In genomic region chr8:104105768-104106167, GRCm38 (mm10) we compare ENCODE assay signal across 16 mouse cellular contexts. TPM values are rescaled to one million over a fixed set of nuclear protein-coding genes. Genes with fewer than 3 reads are reported as not detected.
DNase-seq lines count a peak whose midpoint lies in the region; ATAC-seq lines count a peak whose summit lies in the region.
"Had no signal": no experiment of that assay in that cellular context is flagged by ENCODE, and none has a peak within 500 bp of the region (broad histone marks: within the 10 kb centered on the region; RNA-seq: fewer than 3 reads in every experiment).

No protein-coding gene starts in this region.

- H3K9ac ChIP-seq in heart, embryonic 14.5 days (ENCODE audit: low read length), result no peak overlapping the region
- H3K9ac ChIP-seq in intestine, embryonic 16.5 days (ENCODE audit: low read depth, low read length), result no peak overlapping the region
- H3K9ac ChIP-seq: hindbrain, embryonic 15.5 days; limb, embryonic 12.5 days; midbrain, embryonic 12.5 days had no signal

- no peaks in the 10 kb centered on the region for H3K27me3 ChIP-seq in heart, embryonic 14.5 days (ENCODE audit: control insufficient read depth, insufficient read depth, low read length)
- no peaks in the 10 kb centered on the region for H3K27me3 ChIP-seq in intestine, embryonic 16.5 days (replicated peaks; ENCODE audit: control insufficient read depth, insufficient read depth, low read length)
- H3K27me3 ChIP-seq: hindbrain, embryonic 15.5 days; limb, embryonic 12.5 days; midbrain, embryonic 12.5 days had no signal

- no peak for ATAC-seq in heart, embryonic 14.5 days (ENCODE audit: insufficient number of reproducible peaks, insufficient read depth, low FRiP score, low read depth)
- ATAC-seq in intestine, embryonic 16.5 days, result peak; percentile 53; the same call in 1 of the 2 replicates
- ATAC-seq in megakaryocyte-erythroid progenitor cell, adult 5-6 weeks (replicated peaks; ENCODE audit: low FRiP score, low TSS enrichment, poor library complexity, severe bottlenecking), result no peak

- peaks cover 7% of the 10 kb centered on the region; the same call in 1 of the 2 replicates for H3K36me3 ChIP-seq in heart, embryonic 14.5 days (ENCODE audit: control insufficient read depth, insufficient read depth, low read length)
- no peaks in the 10 kb centered on the region for H3K36me3 ChIP-seq in intestine, embryonic 16.5 days (ENCODE audit: control insufficient read depth, insufficient read depth, low read length)
- H3K36me3 ChIP-seq: embryonic facial prominence, embryonic 10.5 days; hindbrain, embryonic 15.5 days; limb, embryonic 12.5 days; midbrain, embryonic 12.5 days had no signal

- no peak for DNase-seq in heart, postnatal 10 days
- DNase-seq in kidney, postnatal 4 days, result peak; percentile 39 to 41
- no peak for DNase-seq in kidney, postnatal 14 days
- peak; percentile 24 for DNase-seq in ES-CJ7 (ENCODE audit: low read depth, low spot score)
- DNase-seq in cerebellum, adult 9-10 months, result no peak
- DNase-seq: adrenal gland, postnatal 25 days; cerebellum, postnatal 25 days; thymus, adult 18-20 months had no signal

- H3K9me3 ChIP-seq in heart, embryonic 14.5 days (ENCODE audit: control insufficient read depth, low read length), result no peaks in the 10 kb centered on the region
- H3K9me3 ChIP-seq in intestine, embryonic 16.5 days (ENCODE audit: control insufficient read depth, low read length), result no peaks in the 10 kb centered on the region
- H3K9me3 ChIP-seq: embryonic facial prominence, embryonic 10.5 days; hindbrain, embryonic 15.5 days; limb, embryonic 12.5 days; midbrain, embryonic 12.5 days had no signal

- no peak overlapping the region for H3K4me3 ChIP-seq in heart, embryonic 14.5 days (ENCODE audit: control insufficient read depth in 1 of 2, insufficient read depth in 1 of 2, low read depth in 1 of 2, low read length in 2 of 2)
- H3K4me3 ChIP-seq in intestine, embryonic 16.5 days (ENCODE audit: low read length), result no peak overlapping the region
- H3K4me3 ChIP-seq: embryonic facial prominence, embryonic 10.5 days; hindbrain, embryonic 15.5 days; limb, embryonic 12.5 days; midbrain, embryonic 12.5 days had no signal

- H3K27ac ChIP-seq in heart, embryonic 14.5 days (replicated peaks in 1 of 2; ENCODE audit: control insufficient read depth in 1 of 2, insufficient read depth in 1 of 2, low read depth in 2 of 2, low read length in 2 of 2), result no peak overlapping the region
- H3K27ac ChIP-seq in intestine, embryonic 16.5 days (ENCODE audit: low read length), result no peak overlapping the region
- H3K27ac ChIP-seq: embryonic facial prominence, embryonic 10.5 days; hindbrain, embryonic 15.5 days; limb, embryonic 12.5 days; midbrain, embryonic 12.5 days had no signal

- peaks cover 4 to 19% of the 10 kb centered on the region in 2 experiments for H3K4me1 ChIP-seq in heart, embryonic 14.5 days (ENCODE audit: control insufficient read depth in 2 of 2, insufficient read depth in 2 of 2, low read length in 2 of 2)
- H3K4me1 ChIP-seq in intestine, embryonic 16.5 days (ENCODE audit: control insufficient read depth, insufficient read depth, low read length), result peaks cover 8% of the 10 kb centered on the region
- H3K4me1 ChIP-seq: hindbrain, embryonic 15.5 days; limb, embryonic 12.5 days; midbrain, embryonic 12.5 days had no signal

- peak overlapping the region; percentile 53 for H3K4me2 ChIP-seq in heart, embryonic 14.5 days (ENCODE audit: low read length)
- no peak overlapping the region; the same call in 1 of the 2 replicates for H3K4me2 ChIP-seq in intestine, embryonic 16.5 days (ENCODE audit: low read depth, low read length)
- H3K4me2 ChIP-seq: hindbrain, embryonic 15.5 days; limb, embryonic 12.5 days; midbrain, embryonic 12.5 days had no signal

- 49% methylated on average over 6 of the region's 6 CpGs for WGBS in heart, embryonic 14.5 days
- WGBS in intestine, embryonic 16.5 days, result 59% methylated on average over 6 of the region's 6 CpGs

- intact Hi-C loops in heart, postnatal 10 days (cut with DNase I), result loop anchor here (2.0 kb wide), 1 partner anchor 17 kb away; no protein-coding TSS in a partner anchor

RNA-seq across cellular contexts. Expression of gene Cdh5, which starts 4.3 kb away (rescaled TPM):
- polyA plus RNA-seq in heart, embryonic 14.5 days (2014; fragmentation: Nextera tagmentation; extraction: Ambion mirVana), result 54.6 and 61.5 TPM in 2 replicates
- 100 to 1,000 TPM; 320 to 327 TPM for total RNA-seq in heart, postnatal 10 days (2021)
- polyA plus RNA-seq in intestine, embryonic 16.5 days (2015; fragmentation: Nextera tagmentation; extraction: Ambion mirVana), result 17.8 and 19.7 TPM in 2 replicates
- total RNA-seq in megakaryocyte-erythroid progenitor cell, adult 5-6 weeks (2014; fragmentation: Nextera tagmentation), result not detected in 2 replicates
- total RNA-seq in megakaryocyte-erythroid progenitor cell, adult 5-6 weeks (2017), result not detected in 2 replicates
- total RNA-seq: MEL had no signal

Comparison
In these comparisons a context has a peak if more than half of its experiments do, and no peak if none do; other contexts are left out.
1. DNase-seq: peak in kidney, postnatal 4 days (2 of 2) and ES-CJ7 (single experiment); none in heart, postnatal 10 days (0 of 2), kidney, postnatal 14 days (single experiment) and cerebellum, adult 9-10 months (single experiment).
2. RNA of gene Cdh5, which starts 4.3 kb away (total RNA-seq): 320 to 327 TPM in heart, postnatal 10 days; not detected in megakaryocyte-erythroid progenitor cell, adult 5-6 weeks; every median in the first group is over 100 times any median in the second.